Mouse (Mus musculus): ENCODE measurements at regions not wholly inside any gene's neighbourhood (a gene's known extent, or its start where the extent isn't known, plus 50 kb on each side); places are given as distances from the start of the nearest gene placed in this dataset.

DNA sequence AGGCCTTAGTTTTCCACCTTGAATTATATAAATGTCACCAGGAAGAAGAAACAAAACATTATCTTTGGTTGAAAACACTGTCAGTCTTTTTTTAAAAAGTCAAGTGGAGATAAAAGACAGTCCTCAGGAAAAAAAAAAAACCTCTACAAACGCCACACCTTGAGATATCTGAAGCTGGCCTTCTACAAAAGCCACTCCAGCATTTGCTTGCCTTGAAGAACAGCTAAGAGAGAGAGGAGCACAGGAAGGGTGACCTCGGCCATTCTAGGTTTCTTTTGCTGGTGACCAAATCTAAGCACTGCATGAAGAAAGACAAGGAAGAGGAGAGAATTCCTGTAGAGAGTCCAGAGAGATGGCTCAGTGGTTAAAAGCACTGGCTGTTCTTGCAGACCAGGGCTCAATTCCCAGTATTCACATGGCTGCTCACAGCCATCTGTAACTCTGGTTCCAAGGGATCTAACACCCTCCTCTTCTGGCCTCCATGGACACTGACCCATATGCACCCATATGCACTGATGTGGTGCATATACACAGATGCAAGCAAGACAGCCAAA, 90.5 kb downstream of the Tomm20 start:
- no peak for TF ChIP-seq EP300 (IDR thresholded peaks at IDR 0.05; ENCODE audit: insufficient read depth, low read depth, low read length)
- TF ChIP-seq CTCF (IDR thresholded peaks at IDR 0.05), result no peak

Measured in heart, adult 2 months (tissue).